Mouse (Mus musculus) MEL (cell line): Measurements from ENCODE around the gene Dhrs3. TPM values are rescaled to one million over a fixed set of nuclear protein-coding genes. Genes with fewer than 3 reads are reported as not detected.

Experiments
- DNase-seq: peaks from one replicate; pipeline ENCODE4 v3.0.0; 2011; ENCODE audit warnings: low read depth, low spot score
- H3K27ac ChIP-seq: 2 replicates; pipeline ENCODE4 v1.5.1; 2012; ENCODE audit warnings: low read depth, mild to moderate bottlenecking, control low read depth, low read length, moderate library complexity; ENCODE audit not compliant: control insufficient read depth
- H3K27me3 ChIP-seq, 2 experiments: fragments of 150-350 bp in 1 of 2; sonication (generic) in 1 of 2; 2 replicates each; pipeline ENCODE4 v1.6.1; 2012; ENCODE audit warnings: low read length in 2 of 2, mild to moderate bottlenecking in 2 of 2, improper control_type of control experiment in 1 of 2, moderate library complexity in 1 of 2; ENCODE audit not compliant: insufficient read depth in 2 of 2, control insufficient read depth in 1 of 2
- H3K36me3 ChIP-seq, 2 experiments: 2 replicates each; pipeline ENCODE4 v1.6.1; 2012 to 2014; ENCODE audit warnings: low read length in 2 of 2, improper control_type of control experiment in 1 of 2, inconsistent platforms in 1 of 2, mild to moderate bottlenecking in 1 of 2; ENCODE audit not compliant: insufficient read depth in 2 of 2, control insufficient read depth in 1 of 2
- H3K4me1 ChIP-seq, 2 experiments: fragments of 150-350 bp in 1 of 2; sonication (generic) in 1 of 2; 2 replicates each; pipeline ENCODE4 v1.6.1; 2012; ENCODE audit warnings: low read length in 2 of 2, improper control_type of control experiment in 1 of 2, mild to moderate bottlenecking in 1 of 2; ENCODE audit not compliant: insufficient read depth in 2 of 2, control insufficient read depth in 1 of 2
- H3K4me3 ChIP-seq, 2 experiments: fragments of 150-350 bp in 1 of 2; sonication (generic) in 1 of 2; 2 replicates each; pipeline ENCODE4 v1.5.1; 2012; ENCODE audit warnings: low read depth in 2 of 2, low read length in 2 of 2, mild to moderate bottlenecking in 2 of 2, moderate library complexity in 2 of 2, control low read depth in 1 of 2, improper control_type of control experiment in 1 of 2; ENCODE audit not compliant: control insufficient read depth in 1 of 2, insufficient read depth in 1 of 2
- H3K79me2 ChIP-seq: 2 replicates; pipeline ENCODE4 v1.6.1; 2012; ENCODE audit warnings: mild to moderate bottlenecking, low read length, moderate library complexity; ENCODE audit not compliant: control insufficient read depth, poor library complexity, insufficient read depth
- H3K9ac ChIP-seq: 2 replicates; pipeline ENCODE4 v1.6.1; 2012; ENCODE audit warnings: low read depth, mild to moderate bottlenecking, control low read depth, low read length, moderate library complexity; ENCODE audit not compliant: control insufficient read depth, poor library complexity, severe bottlenecking
- H3K9me3 ChIP-seq: fragments of 150-350 bp; sonication (generic); replicated peaks from 2 replicates; pipeline ENCODE4 v1.6.1; 2012; ENCODE audit warnings: mild to moderate bottlenecking, low read length, improper control_type of control experiment, moderate library complexity; ENCODE audit not compliant: insufficient read depth
- CHD1 ChIP-seq: IDR thresholded peaks from 2 replicates; pipeline ENCODE4 v1.6.1; 2012; ENCODE audit warnings: low read depth, mild to moderate bottlenecking, inconsistent platforms, low read length, improper control_type of control experiment
- CHD2 ChIP-seq: IDR thresholded peaks from 2 replicates; pipeline ENCODE4 v1.6.1; 2011; ENCODE audit warnings: low read length, improper control_type of control experiment
- CTCF ChIP-seq, 3 experiments: IDR thresholded peaks in 2 of 3; conservative IDR thresholded peaks in 1 of 3; 2 replicates each; pipeline ENCODE4 v1.5.1; 2011 to 2012; ENCODE audit warnings: low read length in 3 of 3, low read depth in 2 of 3, mild to moderate bottlenecking in 2 of 3, improper control_type of control experiment in 1 of 3, inconsistent platforms in 1 of 3, mixed read lengths in 1 of 3, moderate library complexity in 1 of 3; ENCODE audit not compliant: control insufficient read depth in 1 of 3, insufficient read depth in 1 of 3, poor library complexity in 1 of 3, severe bottlenecking in 1 of 3
- E2F4 ChIP-seq: IDR thresholded peaks from 2 replicates; pipeline ENCODE4 v1.6.1; 2011; ENCODE audit warnings: low read depth, low read length, improper control_type of control experiment, borderline replicate concordance
- GATA1 ChIP-seq: IDR thresholded peaks from 2 replicates; pipeline ENCODE4 v1.6.1; 2011; ENCODE audit warnings: low read depth, low read length, improper control_type of control experiment
- HCFC1 ChIP-seq: IDR thresholded peaks from 2 replicates; pipeline ENCODE4 v1.6.1; 2012; ENCODE audit warnings: low read depth, mild to moderate bottlenecking, inconsistent platforms, low read length, improper control_type of control experiment, moderate library complexity
- KAT2A ChIP-seq: conservative IDR thresholded peaks from 2 replicates; pipeline ENCODE4 v1.6.1; 2012; ENCODE audit warnings: low read depth, low read length, improper control_type of control experiment, inconsistent platforms
- MAFK ChIP-seq: IDR thresholded peaks from 2 replicates; pipeline ENCODE4 v1.6.1; 2011; ENCODE audit warnings: low read depth, mild to moderate bottlenecking, low read length, improper control_type of control experiment, borderline replicate concordance
- MAX ChIP-seq: IDR thresholded peaks from 2 replicates; pipeline ENCODE4 v1.6.1; 2011; ENCODE audit warnings: low read length, improper control_type of control experiment
- MAZ ChIP-seq: IDR thresholded peaks from 2 replicates; pipeline ENCODE4 v1.6.1; 2012; ENCODE audit warnings: low read depth, mild to moderate bottlenecking, inconsistent platforms, low read length, improper control_type of control experiment
- MEF2A ChIP-seq: IDR thresholded peaks from 2 replicates; pipeline ENCODE4 v1.6.1; 2014; ENCODE audit warnings: low read depth, mild to moderate bottlenecking, inconsistent platforms, low read length, improper control_type of control experiment; ENCODE audit not compliant: poor library complexity, insufficient replicate concordance, severe bottlenecking; ENCODE audit errors: extremely low read depth
- MXI1 ChIP-seq: IDR thresholded peaks from 2 replicates; pipeline ENCODE4 v1.6.1; 2011; ENCODE audit warnings: mild to moderate bottlenecking, low read depth, low read length, improper control_type of control experiment
- MYB ChIP-seq: IDR thresholded peaks from 2 replicates; pipeline ENCODE4 v1.6.1; 2011; ENCODE audit warnings: mild to moderate bottlenecking, low read depth, low read length, improper control_type of control experiment
- MYC ChIP-seq: IDR thresholded peaks from 2 replicates; pipeline ENCODE4 v1.6.1; 2011; ENCODE audit warnings: low read depth, mild to moderate bottlenecking, low read length, improper control_type of control experiment, moderate library complexity
- NELFE ChIP-seq: IDR thresholded peaks from 2 replicates; pipeline ENCODE4 v1.6.1; 2011; ENCODE audit warnings: low read depth, low read length, improper control_type of control experiment
- POLR2AphosphoS5 ChIP-seq: IDR thresholded peaks from 2 replicates; pipeline ENCODE4 v1.6.1; 2012; ENCODE audit warnings: low read depth, borderline replicate concordance, mild to moderate bottlenecking, inconsistent platforms, low read length, moderate library complexity, mixed read lengths
- RCOR1 ChIP-seq: IDR thresholded peaks from 2 replicates; pipeline ENCODE4 v1.6.1; 2012; ENCODE audit warnings: low read depth, mild to moderate bottlenecking, inconsistent platforms, low read length, improper control_type of control experiment
- SIN3A ChIP-seq: IDR thresholded peaks from 2 replicates; pipeline ENCODE4 v1.6.1; 2012; ENCODE audit warnings: low read length, improper control_type of control experiment, inconsistent platforms
- TAL1 ChIP-seq: IDR thresholded peaks from 2 replicates; pipeline ENCODE4 v1.6.1; 2012; ENCODE audit warnings: mild to moderate bottlenecking, inconsistent platforms, low read length, moderate library complexity, mixed read lengths
- TBP ChIP-seq: IDR thresholded peaks from 2 replicates; pipeline ENCODE4 v1.8.0; 2011; ENCODE audit warnings: low read depth, low read length, improper control_type of control experiment
- USF2 ChIP-seq, 2 experiments: IDR thresholded peaks; 2 replicates each; pipeline ENCODE4 v1.6.1; 2011 to 2012; ENCODE audit warnings: improper control_type of control experiment in 2 of 2, low read length in 2 of 2, borderline replicate concordance in 1 of 2, inconsistent platforms in 1 of 2, low read depth in 1 of 2, mild to moderate bottlenecking in 1 of 2; ENCODE audit not compliant: insufficient read depth in 1 of 2
- ZNF384 ChIP-seq: IDR thresholded peaks from 2 replicates; pipeline ENCODE4 v1.6.1; 2012; ENCODE audit warnings: low read depth, mild to moderate bottlenecking, inconsistent platforms, low read length, improper control_type of control experiment
- polyA plus RNA-seq, 2 experiments: library from polyadenylated mRNA; stranded (reverse) in 1 of 2; unstranded in 1 of 2; fragments of >175 nt in 1 of 2; fragments of >200 nt in 1 of 2; gene quantifications; 2 replicates each; pipeline versions ENCODE4 v1.2.1 to v1.2.4; 2012; ENCODE audit warnings: low replicate concordance in 2 of 2, low read depth in 1 of 2; ENCODE audit not compliant: insufficient read length in 2 of 2, insufficient read depth in 1 of 2, missing spikeins in 1 of 2
- total RNA-seq: library from RNA; depleted of rRNA; stranded (reverse); fragments of 300-350 nt; gene quantifications from 2 replicates; pipeline ENCODE4 v1.2.3, GENCODE M21; 2012

The Dhrs3 gene
- total and polyA plus RNA-seq, 3 experiments = 0.89 to 2.2 TPM; not detected in 1

- no peak overlapping the region for H3K27ac ChIP-seq
These were observed 5.5 kb downstream of the Dhrs3 start for GRCm38 (mm10) chr4:144898036-144898649.

GRCm38 (mm10) chr4:144898737-144899136 is 6.1 kb downstream of the Dhrs3 start:
- TF ChIP-seq NELFE (no peak), MXI1 (no peak), CTCF (IDR thresholded peaks at IDR 0.05 in 2 of 3, conservative IDR thresholded peaks at IDR 0.05 in 1 of 3; ENCODE audit: control insufficient read depth in 1 of 3, insufficient read depth in 1 of 3, low read depth in 2 of 3, low read length in 3 of 3, poor library complexity in 1 of 3, severe bottlenecking in 1 of 3) (no peak), MYB (no peak), MAFK (no peak), CHD1 (no peak), USF2 (IDR thresholded peaks at IDR 0.05; ENCODE audit: borderline replicate concordance in 1 of 2, insufficient read depth in 1 of 2, low read depth in 1 of 2, low read length in 2 of 2) (no peak), MYC (no peak), MEF2A (no peak), POLR2AphosphoS5 (no peak), MAX (no peak), CHD2 (no peak), GATA1 (no peak), KAT2A (no peak), HCFC1 (no peak), E2F4 (no peak), MAZ (no peak), ZNF384 (no peak), TBP (no peak), SIN3A (no peak)
- Histone ChIP-seq H3K27ac (no peak overlapping the region), H3K9me3 (no peaks in the 10 kb centered on the region), H3K27me3 (no peaks in the 10 kb centered on the region), H3K4me1 (peaks cover 19 to 31% of the 10 kb centered on the region in 2 experiments), H3K79me2 (no peaks in the 10 kb centered on the region), H3K36me3 (peaks cover 0 to 19% of the 10 kb centered on the region in 2 experiments; a peak in 2 of 4 replicates), H3K9ac (no peak overlapping the region), H3K4me3 (no peak overlapping the region)
- DNase-seq = no peak

More at GRCm38 (mm10) chr4:144898036-144898649, 5.5 kb downstream of the Dhrs3 start:
- no peak for DNase-seq
- Histone ChIP-seq H3K4me1 (peaks cover 19 to 25% of the 10 kb centered on the region in 2 experiments), H3K79me2 (no peaks in the 10 kb centered on the region), H3K36me3 (peaks cover 0 to 19% of the 10 kb centered on the region in 2 experiments; a peak in 2 of 4 replicates), H3K4me3 (no peak overlapping the region), H3K9me3 (no peaks in the 10 kb centered on the region), H3K27me3 (no peaks in the 10 kb centered on the region), H3K9ac (no peak overlapping the region)
- peak; percentile 69; the same call in 1 of the 2 replicates for TF ChIP-seq RCOR1
- no peak for TF ChIP-seq TAL1
